Mouse (Mus musculus): ENCODE data around the gene Banp. TPM values are rescaled to one million over a fixed set of nuclear protein-coding genes. Genes with fewer than 3 reads are reported as not detected.

The Banp gene
- polyA plus RNA-seq, 1 experiment from 2014 or later = 42.3 TPM

DNA sequence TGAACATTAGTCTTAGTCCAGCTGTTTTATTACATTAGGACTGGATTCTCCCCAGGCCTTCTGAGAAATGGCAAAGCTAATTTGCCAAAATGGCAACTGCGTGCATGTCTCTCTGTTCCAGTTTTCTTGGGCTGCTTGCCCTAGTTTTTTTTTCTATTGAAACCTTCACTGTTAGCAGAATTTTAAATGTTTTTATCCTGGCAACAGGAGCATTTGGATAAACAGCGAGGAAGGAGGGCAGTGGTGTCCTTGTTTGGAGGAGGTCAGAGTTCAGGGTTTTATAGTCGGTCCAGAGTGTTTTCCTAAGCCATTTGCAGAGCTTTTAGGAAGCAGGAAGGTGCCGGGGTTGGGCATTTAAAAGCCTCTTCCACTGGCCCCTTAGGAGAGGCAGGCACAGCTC lies 18.4 kb downstream of the Banp start:
- 23% methylated on average over 4 of the region's 4 CpGs for WGBS

DNA sequence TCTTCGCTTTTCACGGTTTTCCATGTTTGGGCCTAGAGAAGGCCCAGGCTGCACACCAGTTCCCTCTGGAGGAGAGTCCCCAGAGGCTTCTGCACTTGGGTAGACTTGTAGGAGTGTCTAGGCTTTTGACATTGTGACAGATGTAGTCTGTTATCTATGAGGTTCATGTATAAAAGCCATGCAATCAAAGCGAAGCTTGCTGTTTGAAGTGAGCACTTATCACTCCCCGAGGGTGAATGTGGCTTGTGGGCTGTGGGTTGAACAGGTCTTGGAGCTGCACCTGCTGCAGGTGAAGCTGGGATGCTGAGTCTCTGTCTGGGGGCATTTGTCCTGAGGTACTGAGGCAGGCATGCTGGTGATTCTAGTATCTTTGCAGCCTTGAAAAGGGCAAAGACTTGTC lies 19.0 kb downstream of the Banp start:
- H3K27ac ChIP-seq = peak overlapping the region; percentile 66
- 59% methylated on average over 4 of the region's 4 CpGs for WGBS

More for the DNA sequence above, 18.4 kb downstream of the Banp start:
- Histone ChIP-seq H3K9me3 (no peaks in the 10 kb centered on the region), H3K9ac (replicated peaks) (no peak overlapping the region), H3K4me1 (replicated peaks) (peaks cover 52% of the 10 kb centered on the region), H3K4me2 (no peak overlapping the region), H3K27me3 (no peaks in the 10 kb centered on the region), H3K27ac (peak overlapping the region; percentile 82), H3K4me3 (replicated peaks) (no peak overlapping the region), H3K36me3 (0 out of 2 replicates have a peak, but pooled peaks cover 7% of the 10 kb centered on the region)
- ATAC-seq (ENCODE audit: insufficient number of reproducible peaks, insufficient read depth, low FRiP score, low TSS enrichment, low read depth) = no peak

DNA sequence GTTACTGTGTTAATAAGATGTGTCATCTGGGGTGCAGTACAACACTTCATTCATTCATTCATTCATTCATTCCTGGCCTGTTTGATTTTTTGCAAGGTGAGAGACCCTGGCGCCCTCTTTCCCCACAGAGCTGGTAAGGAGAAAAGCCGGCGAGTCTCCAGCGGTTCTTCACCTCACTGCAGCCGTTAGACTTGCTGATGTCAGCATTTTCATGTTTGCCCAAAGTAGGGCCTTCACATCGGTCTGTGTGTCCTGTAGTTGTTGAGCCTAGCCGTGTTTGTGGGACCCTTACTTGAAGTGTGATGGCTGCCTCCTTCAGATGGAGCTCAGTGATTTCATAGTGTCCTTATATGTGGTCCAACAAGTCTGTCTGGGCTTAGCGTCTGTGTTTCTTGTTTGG lies 20.7 kb downstream of the Banp start:
- no peak overlapping the region for H3K9ac ChIP-seq (replicated peaks)
- H3K36me3 ChIP-seq = peaks cover 22% of the 10 kb centered on the region
- no peak overlapping the region for H3K4me3 ChIP-seq (replicated peaks)
- H3K9me3 ChIP-seq = no peaks in the 10 kb centered on the region
- ATAC-seq (ENCODE audit: insufficient number of reproducible peaks, insufficient read depth, low FRiP score, low TSS enrichment, low read depth) = no peak
- 88% methylated on average over 8 of the region's 8 CpGs for WGBS
- H3K4me1 ChIP-seq (replicated peaks) = peaks cover 39% of the 10 kb centered on the region
- H3K27me3 ChIP-seq = no peaks in the 10 kb centered on the region
- H3K27ac ChIP-seq = no peak overlapping the region
- H3K4me2 ChIP-seq = no peak overlapping the region

More for the DNA sequence above, 19.0 kb downstream of the Banp start:
- Histone ChIP-seq H3K9me3 (no peaks in the 10 kb centered on the region), H3K36me3 (0 out of 2 replicates have a peak, but pooled peaks cover 7% of the 10 kb centered on the region), H3K9ac (replicated peaks) (no peak overlapping the region), H3K4me1 (replicated peaks) (peaks cover 52% of the 10 kb centered on the region), H3K27me3 (no peaks in the 10 kb centered on the region), H3K4me2 (no peak overlapping the region), H3K4me3 (replicated peaks) (no peak overlapping the region)
- no peak for ATAC-seq (ENCODE audit: insufficient number of reproducible peaks, insufficient read depth, low FRiP score, low TSS enrichment, low read depth)

DNA sequence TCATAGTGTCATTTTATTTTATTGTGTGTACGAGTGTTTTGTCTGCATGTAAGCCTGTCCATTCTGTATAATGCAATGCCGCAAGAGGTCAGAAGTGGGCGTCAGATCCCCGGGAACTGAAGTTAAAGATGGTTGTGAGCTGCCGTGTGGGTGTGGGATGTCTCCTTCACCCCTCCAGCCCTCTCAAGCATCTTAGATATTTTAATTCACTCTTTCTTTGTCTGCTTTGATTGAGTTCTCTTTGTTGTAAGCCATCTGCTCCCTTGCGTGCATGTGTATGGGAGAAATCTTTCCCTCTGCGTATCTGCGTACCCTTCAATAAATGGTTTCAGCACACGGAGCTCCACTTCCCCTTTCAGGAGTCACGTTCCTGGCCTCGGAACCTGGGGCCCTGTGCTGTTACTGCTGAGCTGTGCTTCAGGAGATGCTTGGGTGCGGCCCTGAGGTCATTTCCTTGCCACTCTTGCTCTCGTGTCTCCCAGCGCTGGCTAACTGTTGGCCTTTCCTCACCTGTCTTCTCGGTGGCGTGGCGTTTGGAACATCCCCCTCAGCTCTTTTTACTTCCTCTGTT lies 22.0 kb downstream of the Banp start:
- 84% methylated on average over 17 of the region's 17 CpGs for WGBS
- H3K4me1 ChIP-seq (replicated peaks) = peaks cover 26% of the 10 kb centered on the region
- no peak overlapping the region for H3K27ac ChIP-seq
- no peak overlapping the region for H3K4me2 ChIP-seq
- H3K4me3 ChIP-seq (replicated peaks) = no peak overlapping the region
- peaks cover 35% of the 10 kb centered on the region for H3K36me3 ChIP-seq
- no peak for ATAC-seq (ENCODE audit: insufficient number of reproducible peaks, insufficient read depth, low FRiP score, low TSS enrichment, low read depth)
- H3K9ac ChIP-seq (replicated peaks) = no peak overlapping the region
- H3K27me3 ChIP-seq = no peaks in the 10 kb centered on the region
- no peaks in the 10 kb centered on the region for H3K9me3 ChIP-seq

DNA sequence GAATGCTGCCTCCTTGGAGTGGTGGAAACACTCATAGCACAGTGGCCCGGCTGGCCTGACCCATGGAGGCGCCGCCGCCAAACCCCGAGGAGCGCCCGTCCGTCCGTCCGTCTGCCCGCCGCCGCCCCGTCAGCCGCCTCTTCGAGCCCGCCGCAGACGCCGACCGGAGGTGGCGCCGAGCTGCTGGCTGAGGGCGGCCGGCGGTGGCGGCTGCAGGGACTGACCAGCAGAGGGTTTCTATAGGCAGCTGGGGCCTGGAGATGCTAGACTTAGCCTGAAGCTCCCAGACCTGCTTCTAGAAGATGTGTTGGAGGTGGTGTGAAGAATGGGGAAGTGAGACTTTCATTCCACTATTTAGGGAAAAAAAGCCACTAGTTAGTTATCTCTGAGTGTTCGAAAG lies 24.4 kb downstream of the Banp start:
- H3K27me3 ChIP-seq = no peaks in the 10 kb centered on the region

DNA sequence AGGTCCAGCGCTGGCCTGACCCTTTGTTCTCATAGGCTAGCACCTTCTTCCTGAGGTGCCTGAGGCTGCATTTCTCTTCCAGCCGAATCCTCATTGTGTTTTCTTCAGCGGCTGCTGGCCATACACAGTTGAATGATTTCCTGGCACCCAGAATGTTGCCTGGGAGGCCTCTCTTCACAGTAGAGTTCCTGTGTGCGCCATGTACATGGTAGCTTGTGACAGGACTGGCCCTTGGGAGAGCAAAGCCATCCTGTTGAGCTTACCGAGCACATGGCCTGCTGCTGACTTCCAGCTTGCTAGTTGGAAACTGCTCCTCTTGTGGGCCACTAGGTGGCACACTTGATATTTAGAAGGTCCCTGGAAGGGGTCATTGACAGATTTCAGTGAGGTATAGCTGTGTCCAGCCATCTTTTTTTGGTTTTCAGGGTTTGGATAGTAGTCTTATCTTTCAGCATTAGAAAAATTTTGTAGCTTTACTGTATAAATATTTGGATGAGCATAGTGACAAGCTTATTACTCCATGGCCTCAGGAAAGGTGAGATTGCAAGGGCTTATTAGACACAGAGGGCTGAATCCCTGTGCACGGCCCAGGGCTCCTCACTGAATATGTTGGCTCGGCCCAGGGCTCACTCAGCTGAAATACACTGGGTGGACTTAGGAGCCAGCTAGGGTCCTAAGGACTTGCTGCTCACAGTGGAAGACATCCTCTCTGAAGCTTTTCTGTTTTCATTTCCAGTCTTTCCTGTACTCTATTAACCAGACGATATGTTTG lies 28.5 kb downstream of the Banp start:
- Histone ChIP-seq H3K36me3 (peaks cover 86% of the 10 kb centered on the region), H3K27ac (peak overlapping the region; percentile 1; the same call in 1 of the 2 replicates), H3K4me2 (no peak overlapping the region), H3K4me1 (replicated peaks) (no peaks in the 10 kb centered on the region), H3K9ac (replicated peaks) (no peak overlapping the region), H3K9me3 (no peaks in the 10 kb centered on the region), H3K27me3 (no peaks in the 10 kb centered on the region), H3K4me3 (replicated peaks) (no peak overlapping the region)
- 71% methylated on average over 8 of the region's 8 CpGs for WGBS
- ATAC-seq (ENCODE audit: insufficient number of reproducible peaks, insufficient read depth, low FRiP score, low TSS enrichment, low read depth) = 0 out of 2 replicates have a peak, but pooled peaks have one; percentile 20

More for the DNA sequence above, 24.4 kb downstream of the Banp start:
- Histone ChIP-seq H3K4me3 (replicated peaks) (no peak overlapping the region), H3K36me3 (peaks cover 56% of the 10 kb centered on the region), H3K27ac (no peak overlapping the region), H3K9me3 (no peaks in the 10 kb centered on the region), H3K9ac (replicated peaks) (no peak overlapping the region), H3K4me1 (replicated peaks) (peaks cover 4% of the 10 kb centered on the region), H3K4me2 (no peak overlapping the region)
- 95% methylated on average over 28 of the region's 28 CpGs for WGBS
- no peak for ATAC-seq (ENCODE audit: insufficient number of reproducible peaks, insufficient read depth, low FRiP score, low TSS enrichment, low read depth)

DNA sequence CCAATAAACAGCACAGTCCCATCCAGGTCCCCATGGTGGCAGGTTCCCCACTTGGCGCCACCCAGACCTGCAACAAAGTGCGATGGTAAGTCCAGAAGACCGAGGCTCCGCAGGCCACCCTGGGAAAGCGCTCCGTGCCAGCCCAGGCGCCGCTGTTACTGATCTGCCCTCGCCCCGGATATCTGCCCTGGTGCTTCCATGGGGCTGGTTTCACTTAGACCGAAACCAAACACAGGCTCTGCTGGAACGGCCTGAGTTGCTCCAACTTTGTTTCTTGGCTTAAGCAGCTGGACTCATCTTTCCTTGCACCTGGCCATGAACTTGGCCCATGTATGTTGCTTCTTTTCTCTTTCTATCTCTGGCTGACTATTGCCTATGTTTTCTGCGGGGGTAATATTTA lies 29.1 kb downstream of the Banp start:
- H3K4me1 ChIP-seq (replicated peaks) = no peaks in the 10 kb centered on the region
- no peak overlapping the region for H3K4me2 ChIP-seq
- ATAC-seq (ENCODE audit: insufficient number of reproducible peaks, insufficient read depth, low FRiP score, low TSS enrichment, low read depth) = no peak
- no peaks in the 10 kb centered on the region for H3K27me3 ChIP-seq
- H3K36me3 ChIP-seq = peaks cover 93% of the 10 kb centered on the region
- no peak overlapping the region for H3K9ac ChIP-seq (replicated peaks)
- H3K9me3 ChIP-seq = no peaks in the 10 kb centered on the region
- no peak overlapping the region for H3K4me3 ChIP-seq (replicated peaks)
- no peak overlapping the region for H3K27ac ChIP-seq
- 96% methylated on average over 13 of the region's 13 CpGs for WGBS

DNA sequence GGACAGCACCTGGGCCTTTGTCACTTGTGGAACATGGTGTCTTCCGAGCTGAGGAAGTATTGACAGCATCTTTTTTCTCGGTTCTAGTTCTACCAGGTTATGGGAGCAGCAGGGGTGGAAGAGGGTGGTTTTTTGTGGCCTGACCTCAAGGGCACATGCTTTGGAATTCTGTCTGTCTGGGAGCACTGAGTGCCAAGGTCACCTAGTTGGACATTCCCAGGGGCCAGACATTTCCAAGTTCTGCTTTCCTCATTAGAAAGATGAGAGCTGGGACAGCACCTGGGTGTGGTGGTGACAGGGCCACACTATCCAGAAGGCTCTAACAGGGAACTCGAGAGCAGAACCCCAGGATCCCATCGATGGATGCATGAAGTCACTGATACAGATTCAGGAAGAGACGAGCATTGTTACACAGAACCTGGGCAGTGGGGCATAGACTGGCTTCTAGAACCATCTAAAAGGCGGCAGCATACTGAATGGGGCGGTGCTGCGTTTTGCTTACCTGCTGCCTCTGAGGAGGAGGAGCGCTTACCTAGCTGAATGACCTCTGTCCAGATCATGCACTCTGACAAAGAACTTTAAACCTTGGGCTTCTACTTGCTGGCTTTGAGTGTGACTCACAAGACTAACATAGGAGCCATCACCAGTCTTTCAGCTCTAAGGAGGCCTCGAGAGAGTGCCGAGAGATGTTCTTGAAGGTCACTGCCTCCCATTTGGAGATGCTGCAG lies 31.4 kb downstream of the Banp start:
- peaks cover 93% of the 10 kb centered on the region for H3K36me3 ChIP-seq

DNA sequence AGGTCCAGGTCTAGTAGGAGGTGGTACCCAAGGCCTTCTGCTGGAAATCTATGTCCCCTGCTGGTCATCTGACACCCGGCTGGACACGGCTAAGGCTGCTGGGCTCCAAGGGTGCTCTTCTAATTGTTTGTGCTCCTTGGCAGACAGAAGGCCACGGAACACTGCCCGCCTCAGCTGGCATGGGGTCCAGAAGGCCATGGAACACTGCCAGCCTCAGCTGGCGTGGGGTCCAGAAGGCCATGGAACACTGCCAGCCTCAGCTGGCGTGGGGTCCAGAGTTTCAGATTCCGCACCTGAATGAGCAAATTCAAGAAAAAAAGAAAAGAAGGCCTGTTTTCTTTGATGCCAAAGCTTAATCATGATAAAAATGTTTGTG lies 32.0 kb downstream of the Banp start:
- H3K4me1 ChIP-seq (replicated peaks) = no peaks in the 10 kb centered on the region
- no peak overlapping the region for H3K4me2 ChIP-seq
- peaks cover 93% of the 10 kb centered on the region for H3K36me3 ChIP-seq
- H3K27me3 ChIP-seq = no peaks in the 10 kb centered on the region
- no peak overlapping the region for H3K9ac ChIP-seq (replicated peaks)
- H3K27ac ChIP-seq = no peak overlapping the region
- H3K9me3 ChIP-seq = no peaks in the 10 kb centered on the region
- 92% methylated on average over 7 of the region's 7 CpGs for WGBS
- ATAC-seq (ENCODE audit: insufficient number of reproducible peaks, insufficient read depth, low FRiP score, low TSS enrichment, low read depth) = no peak
- H3K4me3 ChIP-seq (replicated peaks) = no peak overlapping the region

More for the DNA sequence above, 31.4 kb downstream of the Banp start:
- ATAC-seq (ENCODE audit: insufficient number of reproducible peaks, insufficient read depth, low FRiP score, low TSS enrichment, low read depth) = no peak
- Histone ChIP-seq H3K4me2 (no peak overlapping the region), H3K27me3 (no peaks in the 10 kb centered on the region), H3K27ac (no peak overlapping the region), H3K9ac (replicated peaks) (no peak overlapping the region), H3K4me1 (replicated peaks) (no peaks in the 10 kb centered on the region), H3K9me3 (no peaks in the 10 kb centered on the region), H3K4me3 (replicated peaks) (no peak overlapping the region)
- WGBS = 89% methylated on average over 11 of the region's 11 CpGs

DNA sequence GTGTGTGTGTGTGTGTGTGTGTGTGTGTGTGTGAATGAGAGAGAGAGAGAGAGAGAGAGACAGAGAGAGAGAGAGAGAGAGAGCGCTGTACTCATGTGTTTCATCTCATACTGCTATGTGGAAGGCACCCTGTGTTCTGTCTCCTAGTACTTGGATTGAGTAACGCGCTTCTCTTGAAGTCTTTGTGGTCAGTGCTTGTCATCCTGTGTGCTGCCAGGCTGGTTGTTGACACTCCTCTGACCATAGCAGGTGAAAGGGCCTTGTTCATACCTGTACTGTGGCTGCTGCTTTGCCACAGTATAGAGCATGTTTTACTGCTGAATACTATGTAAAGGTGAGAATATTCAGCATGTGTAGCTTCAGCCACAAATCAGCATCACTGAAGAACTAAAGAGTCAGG lies 36.1 kb downstream of the Banp start:
- H3K9me3 ChIP-seq = no peaks in the 10 kb centered on the region
- no peaks in the 10 kb centered on the region for H3K4me1 ChIP-seq (replicated peaks)
- no peak overlapping the region for H3K4me2 ChIP-seq
- no peak overlapping the region for H3K4me3 ChIP-seq (replicated peaks)
- peaks cover 100% of the 10 kb centered on the region for H3K36me3 ChIP-seq
- H3K27me3 ChIP-seq = no peaks in the 10 kb centered on the region
- no peak for ATAC-seq (ENCODE audit: insufficient number of reproducible peaks, insufficient read depth, low FRiP score, low TSS enrichment, low read depth)
- WGBS = 98% methylated on average over 3 of the region's 3 CpGs
- H3K9ac ChIP-seq (replicated peaks) = no peak overlapping the region
- no peak overlapping the region for H3K27ac ChIP-seq

DNA sequence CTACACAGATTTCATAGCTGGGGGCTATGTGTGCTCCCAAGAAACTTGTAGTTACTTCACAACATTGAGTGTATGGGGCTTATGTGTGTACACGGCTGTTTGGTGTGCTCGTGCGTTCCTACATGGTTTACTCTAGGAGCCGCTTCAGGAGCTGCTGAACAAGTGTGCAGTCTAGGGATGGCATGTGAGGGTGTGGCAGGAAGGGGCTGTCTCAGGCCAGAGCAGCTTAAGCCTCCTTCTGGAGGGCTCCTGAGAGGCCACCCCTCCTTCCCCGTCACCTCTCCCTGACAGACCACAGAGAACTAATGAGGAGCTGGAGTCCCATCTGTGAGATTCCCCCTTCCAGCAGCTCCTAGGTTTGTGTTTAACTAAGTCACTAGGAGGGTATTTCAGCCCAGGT lies 38.3 kb downstream of the Banp start:
- 85% methylated on average over 5 of the region's 5 CpGs for WGBS
- H3K4me1 ChIP-seq (replicated peaks) = no peaks in the 10 kb centered on the region
- H3K27me3 ChIP-seq = no peaks in the 10 kb centered on the region
- H3K36me3 ChIP-seq = peaks cover 99% of the 10 kb centered on the region
- ATAC-seq (ENCODE audit: insufficient number of reproducible peaks, insufficient read depth, low FRiP score, low TSS enrichment, low read depth) = no peak
- H3K9me3 ChIP-seq = no peaks in the 10 kb centered on the region
- H3K9ac ChIP-seq (replicated peaks) = no peak overlapping the region
- no peak overlapping the region for H3K4me2 ChIP-seq
- no peak overlapping the region for H3K4me3 ChIP-seq (replicated peaks)
- H3K27ac ChIP-seq = no peak overlapping the region
